Mouse (Mus musculus): ENCODE measurements around the gene Rbm28.

Gene Rbm28

GRCm38 (mm10) chr6:29144971-29145370, 19.8 kb downstream of the Rbm28 start:
- DNase-seq (ENCODE audit: low read depth, low spot score) = no peak

GRCm38 (mm10) chr6:29143608-29144007, 21.2 kb downstream of the Rbm28 start:
- peak; percentile 50 for DNase-seq (ENCODE audit: low read depth, low spot score)

GRCm38 (mm10) chr6:29137441-29137840, 27.4 kb downstream of the Rbm28 start:
- no peak for DNase-seq (ENCODE audit: low read depth, low spot score)

GRCm38 (mm10) chr6:29133100-29133499, 31.7 kb downstream of the Rbm28 start:
- DNase-seq (ENCODE audit: low read depth, low spot score) = no peak

- peak; percentile 31 for DNase-seq (ENCODE audit: low read depth, low spot score)
Observed at GRCm38 (mm10) chr6:29126878-29127426, 37.9 kb downstream of the Rbm28 start.

GRCm38 (mm10) chr6:29119990-29120389, 44.8 kb downstream of the Rbm28 start:
- no peak for DNase-seq (ENCODE audit: low read depth, low spot score)

- DNase-seq (ENCODE audit: low read depth, low spot score) = no peak
Observed at GRCm38 (mm10) chr6:29118963-29119362, 45.8 kb downstream of the Rbm28 start.

GRCm38 (mm10) chr6:29118231-29118630, 46.6 kb downstream of the Rbm28 start:
- DNase-seq (ENCODE audit: low read depth, low spot score) = no peak

GRCm38 (mm10) chr6:29117417-29118104, 47.2 kb downstream of the Rbm28 start:
- peak; percentile 55 for DNase-seq (ENCODE audit: low read depth, low spot score)

GRCm38 (mm10) chr6:29115756-29116155, 49.0 kb downstream of the Rbm28 start:
- no peak for DNase-seq (ENCODE audit: low read depth, low spot score)

GRCm38 (mm10) chr6:29111501-29111900, 53.3 kb downstream of the Rbm28 start:
- no peak for DNase-seq (ENCODE audit: low read depth, low spot score)

- DNase-seq (ENCODE audit: low read depth, low spot score) = no peak
Observed at GRCm38 (mm10) chr6:29108376-29108775, 56.4 kb downstream of the Rbm28 start.

GRCm38 (mm10) chr6:29101248-29101864, 63.5 kb downstream of the Rbm28 start:
- peak; percentile 72 for DNase-seq (ENCODE audit: low read depth, low spot score)

- DNase-seq (ENCODE audit: low read depth, low spot score) = peak; percentile 64
Observed at GRCm38 (mm10) chr6:29100423-29100822, 64.4 kb downstream of the Rbm28 start.

GRCm38 (mm10) chr6:29099536-29100170, 65.2 kb downstream of the Rbm28 start:
- DNase-seq (ENCODE audit: low read depth, low spot score) = peak; percentile 60

GRCm38 (mm10) chr6:29092904-29093303, 71.9 kb downstream of the Rbm28 start:
- DNase-seq (ENCODE audit: low read depth, low spot score) = no peak

GRCm38 (mm10) chr6:29092234-29092633, 72.6 kb downstream of the Rbm28 start:
- no peak for DNase-seq (ENCODE audit: low read depth, low spot score)

- no peak for DNase-seq (ENCODE audit: low read depth, low spot score)
Observed at GRCm38 (mm10) chr6:29087921-29088709, 76.7 kb downstream of the Rbm28 start.

GRCm38 (mm10) chr6:29084401-29084800, 80.4 kb downstream of the Rbm28 start:
- DNase-seq (ENCODE audit: low read depth, low spot score) = no peak

GRCm38 (mm10) chr6:29082776-29083354, 81.9 kb downstream of the Rbm28 start:
- no peak for DNase-seq (ENCODE audit: low read depth, low spot score)

GRCm38 (mm10) chr6:29081826-29082363, 82.9 kb downstream of the Rbm28 start:
- no peak for DNase-seq (ENCODE audit: low read depth, low spot score)

All from telencephalon, adult 2 months (tissue).